Mouse (Mus musculus): ENCODE data around the gene Tcfl5.

GRCm38 (mm10) chr2:180581002-180581401, 61.5 kb downstream of the Tcfl5 start, which contains the start of gene Mrgbp:
- no peak for TF ChIP-seq CTCF (IDR thresholded peaks at IDR 0.05)
- no peak for TF ChIP-seq EP300 (IDR thresholded peaks at IDR 0.05)
